Mouse (Mus musculus) right cerebral cortex, postnatal 36 days (tissue): ENCODE data around the gene Cbr3.

ENCODE experiments used
- DNase-seq, 2 experiments: peaks; one replicate each; pipeline ENCODE4 v3.0.0; 2022; ENCODE audit warnings: low spot score in 2 of 2, mixed read lengths in 1 of 2

The Cbr3 gene

GRCm38 (mm10) chr16:93711411-93712188 lies 28.6 kb downstream of the Cbr3 start, which contains the start of gene Dop1b:
TSS of gene Dop1b (plus strand) at chr16:93711904.
- peak; percentile 95 to 97 for DNase-seq

GRCm38 (mm10) chr16:93712189-93712885 lies 29.3 kb downstream of the Cbr3 start:
- no peak for DNase-seq

- DNase-seq = no peak
Measured at GRCm38 (mm10) chr16:93712966-93713365, 30.0 kb downstream of the Cbr3 start.

- DNase-seq = peak in 1 of 2 experiments; percentile 59
Measured at GRCm38 (mm10) chr16:93714426-93714825, 31.4 kb downstream of the Cbr3 start.

GRCm38 (mm10) chr16:93715826-93716225 lies 32.8 kb downstream of the Cbr3 start:
- no peak for DNase-seq

GRCm38 (mm10) chr16:93717299-93717703 lies 34.3 kb downstream of the Cbr3 start:
- DNase-seq = peak; percentile 32 to 34

- no peak for DNase-seq
Measured at GRCm38 (mm10) chr16:93721771-93722170, 38.8 kb downstream of the Cbr3 start.

GRCm38 (mm10) chr16:93722476-93722875 lies 39.5 kb downstream of the Cbr3 start:
- DNase-seq = no peak

- DNase-seq = no peak
Measured at GRCm38 (mm10) chr16:93725417-93726144, 42.6 kb downstream of the Cbr3 start.

- no peak for DNase-seq
Measured at GRCm38 (mm10) chr16:93726186-93726585, 43.2 kb downstream of the Cbr3 start.

- DNase-seq = no peak
Measured at GRCm38 (mm10) chr16:93728676-93729075, 45.7 kb downstream of the Cbr3 start.

- DNase-seq = peak; percentile 30 to 41
Measured at GRCm38 (mm10) chr16:93729801-93730721, 47.0 kb downstream of the Cbr3 start.

GRCm38 (mm10) chr16:93731310-93731709 lies 48.3 kb downstream of the Cbr3 start:
- no peak for DNase-seq

GRCm38 (mm10) chr16:93732875-93733569 lies 50.0 kb downstream of the Cbr3 start:
- no peak for DNase-seq

GRCm38 (mm10) chr16:93739251-93739650 lies 56.2 kb downstream of the Cbr3 start:
- DNase-seq = no peak
